Mouse (Mus musculus): Measurements from ENCODE around the gene Hdac7.

The Hdac7 gene

GRCm38 (mm10) chr15:97743961-97744525, 100.3 kb downstream of the Hdac7 start:
- no peak for DNase-seq (ENCODE audit: low spot score)

- DNase-seq (ENCODE audit: low spot score) = no peak
Measured at GRCm38 (mm10) chr15:97743210-97743609, 101.1 kb downstream of the Hdac7 start.
